Mouse (Mus musculus) liver, postnatal 0 days (tissue): Measurements from ENCODE around the gene Stk10.

Experiments
- CTCF ChIP-seq: sonication (generic); IDR thresholded peaks from 2 replicates; pipeline ENCODE4 v1.5.1; 2016; ENCODE audit warnings: antibody characterized with exemption, low read depth
- EP300 ChIP-seq: IDR thresholded peaks from 2 replicates; pipeline ENCODE4 v1.6.1; 2016; ENCODE audit warnings: antibody characterized with exemption, low read depth, mild to moderate bottlenecking

- TF ChIP-seq CTCF (no peak), EP300 (no peak)
Measured at GRCm38 (mm10) chr11:32498757-32499535, 34.2 kb upstream of the Stk10 start.
